Mouse (Mus musculus): Measurements from ENCODE around the gene Olfr850. TPM values are rescaled to one million over a fixed set of nuclear protein-coding genes. Genes with fewer than 3 reads are reported as not detected.

Gene Olfr850
- not detected for total RNA-seq (2023)

GRCm38 (mm10) chr9:19478148-19478547 lies at the start of gene Olfr850:
Gene Olfr850 (minus strand): TSS chr9:19478248.

GRCm38 (mm10) chr9:19492995-19493394 lies 14.9 kb upstream of the Olfr850 start, which contains the start of gene Olfr851:
Gene Olfr851 (plus strand): TSS chr9:19493295.

GRCm38 (mm10) chr9:19439966-19440365 lies 38.1 kb downstream of the Olfr850 start, which contains the start of gene Olfr849:
Gene Olfr849 (plus strand): TSS chr9:19440266.

Other genes starting within 250 kb of the Olfr850 start
- gene Olfr843, start 226.3 kb downstream of the Olfr850 start, total RNA-seq (2023): not detected
- not detected for gene Olfr844, start 161.9 kb downstream of the Olfr850 start, total RNA-seq (2023)
- not detected for gene Olfr845, start 141.8 kb downstream of the Olfr850 start, total RNA-seq (2023)
- not detected for gene Olfr846, start 114.2 kb downstream of the Olfr850 start, total RNA-seq (2023)
- not detected for gene Olfr847, start 99.6 kb downstream of the Olfr850 start, total RNA-seq (2023)
- gene Olfr849, start 38.0 kb downstream of the Olfr850 start, total RNA-seq (2023): not detected
- gene Olfr851, start 15.0 kb upstream of the Olfr850 start, total RNA-seq (2023): not detected
- not detected for gene Olfr853, start 62.8 kb upstream of the Olfr850 start, total RNA-seq (2023)
- not detected for gene Olfr854, start 89.1 kb upstream of the Olfr850 start, total RNA-seq (2023)
- not detected for gene Olfr855, start 104.4 kb upstream of the Olfr850 start, total RNA-seq (2023)
- gene Zfp317, start 143.9 kb upstream of the Olfr850 start, total RNA-seq (2023): 1 to 10 TPM; 7.5 to 8.6 TPM
- gene Olfr857, start 231.2 kb upstream of the Olfr850 start, total RNA-seq (2023): not detected